Mouse (Mus musculus) right cerebral cortex, postnatal 36 days (tissue): ENCODE data around the gene Arrdc1.

ENCODE experiments used
- DNase-seq, 2 experiments: peaks; one replicate each; pipeline ENCODE4 v3.0.0; 2022; ENCODE audit warnings: low spot score in 2 of 2, mixed read lengths in 1 of 2

The Arrdc1 gene

DNA sequence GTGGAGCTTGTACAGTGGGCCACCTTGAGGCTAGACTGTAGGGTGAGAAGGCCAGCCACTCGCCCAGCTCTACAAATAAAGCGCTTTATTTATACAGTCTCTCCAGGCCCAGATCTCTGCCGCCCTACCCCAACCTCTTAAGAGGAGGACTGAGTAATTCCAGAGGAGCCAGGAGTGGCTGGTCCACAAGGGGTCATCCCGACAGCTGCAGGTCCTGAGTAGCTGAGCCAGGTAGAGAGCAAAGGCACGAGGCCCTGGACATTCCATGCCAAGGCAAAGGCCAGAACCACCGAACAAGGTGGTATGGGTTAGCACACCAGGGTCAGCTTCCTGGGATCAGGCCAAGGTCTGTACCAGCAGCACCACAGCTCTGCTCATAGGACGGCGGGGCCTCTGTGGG is 9.8 kb downstream of the Arrdc1 start:
- no peak for DNase-seq

DNA sequence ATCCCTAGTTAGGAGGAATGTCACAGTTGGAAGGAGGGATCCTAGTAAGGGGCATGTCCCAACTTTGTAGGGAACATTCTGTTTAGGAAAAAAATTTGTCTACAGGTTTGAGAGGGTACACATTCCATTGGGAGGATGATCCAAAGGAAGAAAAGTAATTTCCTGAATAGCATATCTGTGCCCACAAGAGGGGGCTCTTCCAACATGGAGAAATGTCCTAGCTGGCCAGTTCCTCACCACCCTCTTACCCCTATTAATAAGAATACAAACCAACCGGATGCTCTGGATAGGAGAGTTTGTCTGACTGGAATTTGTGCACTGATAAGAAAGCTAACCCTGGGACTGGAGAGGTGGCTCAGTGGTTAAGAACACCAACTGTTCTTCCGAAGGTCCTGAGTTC is 11.5 kb downstream of the Arrdc1 start:
- no peak for DNase-seq

DNA sequence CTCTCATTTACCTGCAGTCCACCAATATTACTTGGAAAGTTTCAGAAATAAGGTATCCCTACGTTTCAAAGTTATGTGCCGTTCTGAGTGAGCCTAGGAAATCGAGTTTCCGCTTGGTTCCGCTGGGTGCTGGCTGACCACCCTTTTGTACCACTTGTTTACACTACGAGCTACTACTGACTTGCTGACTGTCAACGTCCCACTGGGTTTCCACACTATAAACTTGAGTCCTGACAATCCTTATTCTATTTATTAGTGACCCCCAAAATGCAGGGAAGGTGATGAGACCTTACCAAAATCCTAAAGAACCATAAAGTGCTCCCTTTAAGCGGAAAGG is 15.2 kb downstream of the Arrdc1 start:
- no peak for DNase-seq

DNA sequence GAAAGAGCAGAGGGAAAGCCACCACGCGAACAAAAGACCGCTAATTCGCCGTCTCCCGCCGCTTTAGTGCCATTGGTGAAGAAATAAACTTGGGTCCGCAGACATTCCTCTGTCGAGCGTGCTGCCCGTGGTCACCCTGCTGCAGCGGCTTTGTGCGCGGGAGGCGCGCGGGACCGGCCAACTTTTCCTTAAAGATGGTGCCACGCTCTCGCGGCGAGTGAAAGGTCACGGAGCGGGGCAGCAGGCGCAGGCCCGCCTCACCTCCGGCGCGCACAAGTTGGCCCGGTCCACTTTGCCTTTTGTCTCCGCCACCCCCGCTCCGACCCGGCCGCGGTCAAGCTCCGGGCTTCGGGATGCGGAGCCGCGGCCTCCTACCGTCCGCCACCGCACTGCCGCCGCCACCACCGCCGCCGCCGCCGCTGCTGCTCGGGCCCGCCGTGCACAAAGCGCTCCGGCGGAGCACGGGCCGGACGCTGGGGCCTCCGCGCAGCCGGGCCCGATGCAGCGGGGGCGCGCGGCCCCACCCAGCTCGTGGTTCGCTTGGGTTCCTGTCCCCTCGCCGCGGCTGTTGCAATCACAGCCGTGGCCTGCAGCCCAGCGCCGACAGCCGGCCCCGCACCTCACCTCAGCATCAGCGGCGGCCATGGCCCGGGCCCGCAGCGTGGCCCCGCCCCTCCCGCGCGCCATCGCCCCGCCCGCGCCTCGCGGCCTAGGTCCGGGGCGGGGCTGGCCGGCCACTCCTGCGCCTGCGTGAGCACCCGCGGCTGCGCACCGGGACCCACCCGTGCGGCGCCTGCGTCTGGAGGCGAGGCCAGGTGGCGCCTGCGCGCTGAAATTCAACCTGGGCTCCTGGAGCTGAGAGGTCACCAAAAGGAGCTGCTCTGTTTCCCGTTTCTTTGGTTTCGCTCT is 15.9 kb downstream of the Arrdc1 start, which contains the start of gene Ehmt1:
Gene Ehmt1 (minus strand): TSS at position 685 of the 909 bp plus-strand sequence.
- DNase-seq = peak; percentile 90 to 93

DNA sequence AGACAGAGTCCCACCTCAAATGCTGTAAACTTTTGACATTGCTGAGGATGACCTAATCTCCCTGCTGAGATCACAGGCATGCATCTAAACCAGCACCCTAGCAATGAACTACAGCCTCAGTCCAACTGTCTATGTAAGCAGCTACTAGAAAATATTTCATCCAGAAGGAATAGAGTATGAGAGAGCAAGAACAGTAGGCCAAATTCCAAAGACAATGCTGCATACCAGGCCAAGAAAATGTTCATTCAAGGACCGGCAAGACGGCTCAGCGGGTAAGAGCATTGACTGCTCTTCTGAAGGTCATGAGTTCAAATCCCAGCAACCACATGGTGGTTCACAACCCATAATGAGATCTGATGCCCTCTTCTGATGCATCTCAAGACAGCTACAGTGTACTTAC is 20.3 kb downstream of the Arrdc1 start:
- no peak for DNase-seq

DNA sequence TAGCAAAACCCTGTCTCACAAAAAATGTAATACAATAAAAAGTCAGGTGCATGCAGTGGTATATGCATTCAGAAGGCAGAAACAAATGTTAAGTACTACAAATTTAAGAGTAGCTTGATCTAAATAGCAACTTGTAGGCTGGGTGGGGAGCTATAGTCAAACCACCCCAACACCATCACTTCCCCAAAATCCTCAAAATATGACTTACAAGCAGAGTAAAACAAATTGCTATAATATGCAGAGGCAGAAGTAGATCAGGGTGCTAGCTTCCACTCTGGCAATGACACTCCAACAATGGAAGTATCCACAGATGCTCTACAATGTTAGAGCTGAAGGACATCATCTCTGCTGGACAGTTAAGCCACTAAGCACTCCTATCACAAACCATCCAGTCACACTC is 22.5 kb downstream of the Arrdc1 start:
- DNase-seq = no peak

DNA sequence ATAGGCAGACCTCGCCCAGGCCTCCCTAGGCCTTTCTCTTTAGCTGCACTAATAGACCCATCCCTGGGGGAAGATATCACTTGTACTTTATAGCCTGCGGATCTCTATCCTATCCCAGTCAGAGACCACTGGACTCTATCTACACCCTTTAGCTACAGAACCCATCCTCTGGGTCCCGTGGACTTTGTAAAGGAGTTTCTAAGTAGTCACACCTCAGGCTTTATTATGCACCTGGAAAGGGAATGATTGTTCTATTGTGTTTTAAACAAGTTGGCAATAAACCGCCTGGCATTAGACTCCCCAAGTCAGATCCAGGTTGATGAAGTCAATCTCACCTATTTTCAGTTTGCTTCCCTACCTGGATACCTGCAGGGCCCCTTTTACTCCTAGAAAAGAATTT is 22.9 kb downstream of the Arrdc1 start:
- DNase-seq = no peak

DNA sequence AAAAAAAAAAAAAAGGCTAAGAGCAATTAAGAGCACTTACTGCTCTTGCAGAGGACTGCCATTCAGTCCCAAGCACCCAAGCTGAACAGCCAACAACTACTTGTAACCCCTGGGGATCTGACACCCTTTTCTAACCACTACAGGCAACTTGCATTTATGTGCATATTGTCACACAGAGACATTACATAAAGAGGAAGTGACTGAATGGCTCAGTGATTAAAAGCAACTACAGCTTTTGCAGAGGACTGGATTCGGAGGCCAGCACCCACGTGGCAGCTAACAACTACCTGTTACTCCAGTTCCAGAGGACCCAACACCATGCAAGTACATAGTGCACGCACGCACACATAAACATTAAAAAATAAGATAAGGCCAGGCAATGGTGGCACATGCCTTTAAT is 24.6 kb downstream of the Arrdc1 start:
- no peak for DNase-seq

DNA sequence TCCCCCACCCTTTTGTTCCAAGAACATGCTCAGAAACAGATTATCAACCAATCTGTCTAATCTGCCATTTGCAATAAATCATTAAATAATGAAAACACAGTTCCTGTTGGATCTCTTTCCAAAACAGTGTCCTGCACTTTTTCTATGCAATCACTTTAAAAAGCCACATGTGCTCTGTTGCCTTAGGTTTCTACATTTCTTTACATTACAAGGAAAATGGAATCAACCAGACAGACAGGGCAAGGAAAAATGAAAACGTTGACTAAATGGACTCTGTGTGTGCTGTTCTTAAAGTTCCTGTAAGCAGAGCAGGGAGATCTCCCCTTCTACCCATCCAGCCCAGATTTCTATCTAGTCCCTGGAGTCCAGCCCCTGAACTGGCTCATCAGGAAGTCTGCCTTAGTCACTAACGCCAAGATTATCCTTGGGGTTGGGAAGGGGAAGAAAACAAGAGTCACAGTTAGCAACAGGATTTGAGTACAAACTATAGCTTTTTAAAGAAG is 29.3 kb downstream of the Arrdc1 start:
- no peak for DNase-seq

DNA sequence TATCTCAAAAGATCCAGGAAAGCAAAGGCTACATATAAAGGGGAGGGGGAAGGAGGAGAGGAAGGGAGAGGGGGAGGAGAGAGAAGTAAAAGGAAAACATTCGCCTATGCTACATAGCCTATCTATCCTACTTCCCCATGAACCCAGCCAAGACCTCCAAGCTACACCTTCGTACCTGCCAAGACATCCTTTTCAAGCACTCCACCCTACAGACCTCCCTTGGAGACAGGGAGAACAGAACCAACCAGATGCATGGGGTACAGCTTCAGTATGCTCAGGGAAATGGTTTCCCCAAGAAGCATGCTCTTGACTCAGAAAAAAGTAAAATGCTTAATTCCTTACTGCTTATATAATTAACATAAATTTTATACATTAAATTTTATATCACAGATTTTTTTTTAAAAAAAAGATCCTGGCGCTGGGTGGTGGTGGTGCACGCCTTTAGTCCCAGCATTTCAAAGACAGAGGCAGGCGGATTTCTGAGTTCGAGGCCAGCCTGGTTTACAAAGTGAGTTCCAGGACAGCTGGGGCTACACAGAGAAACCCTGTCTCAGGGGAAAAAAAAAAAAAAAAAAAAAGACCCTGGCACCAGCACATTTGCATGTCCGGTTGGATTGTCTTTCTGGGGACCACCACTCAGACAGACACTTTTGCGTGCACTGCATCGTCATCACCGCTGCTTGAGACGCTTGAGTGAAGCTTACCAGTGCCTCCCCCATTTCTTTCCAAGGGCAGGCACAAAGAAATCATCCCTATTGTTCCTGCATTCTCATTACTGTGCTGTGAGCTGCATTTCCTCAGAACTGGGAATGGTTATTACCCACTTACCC is 30.0 kb downstream of the Arrdc1 start:
- DNase-seq = no peak

DNA sequence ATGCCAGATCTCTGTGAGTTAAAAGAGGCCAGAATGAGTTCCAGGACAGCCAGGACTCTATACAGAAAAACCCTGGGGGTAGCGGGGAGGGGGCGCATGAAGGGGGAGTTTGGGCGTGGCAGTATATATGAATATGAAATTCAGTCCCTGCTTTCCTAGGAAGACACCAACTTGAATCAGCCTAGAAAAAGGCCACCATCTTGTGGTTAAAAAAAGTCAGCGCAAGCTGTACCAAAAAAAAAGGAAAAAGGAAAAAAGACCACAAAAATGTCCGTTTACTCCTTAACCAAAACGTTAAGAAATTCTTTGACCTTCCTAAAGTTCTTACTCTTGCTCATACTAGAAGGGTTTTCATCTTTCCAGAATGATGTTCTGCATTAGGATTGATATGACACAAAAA is 32.1 kb downstream of the Arrdc1 start:
- no peak for DNase-seq

DNA sequence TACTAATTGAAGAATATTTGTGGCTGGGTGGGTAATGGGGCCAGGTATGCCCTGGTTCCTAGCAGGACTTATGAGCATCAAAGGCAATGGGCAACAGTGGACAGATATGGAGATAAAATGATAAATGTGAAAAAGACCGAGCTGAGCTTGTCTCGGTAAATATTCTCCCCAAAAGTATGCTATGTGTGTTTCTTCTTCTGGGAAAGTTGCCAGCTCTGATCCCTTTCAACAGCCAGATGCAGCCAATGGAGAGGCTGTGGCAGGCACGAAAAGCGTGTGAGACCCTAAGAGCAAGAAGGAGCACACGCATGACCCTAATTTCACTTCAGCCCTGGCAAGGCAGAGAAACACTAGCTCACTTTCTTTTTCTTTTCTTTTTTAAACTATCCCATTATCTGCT is 34.0 kb downstream of the Arrdc1 start:
- peak in 1 of 2 experiments; percentile 12 for DNase-seq

DNA sequence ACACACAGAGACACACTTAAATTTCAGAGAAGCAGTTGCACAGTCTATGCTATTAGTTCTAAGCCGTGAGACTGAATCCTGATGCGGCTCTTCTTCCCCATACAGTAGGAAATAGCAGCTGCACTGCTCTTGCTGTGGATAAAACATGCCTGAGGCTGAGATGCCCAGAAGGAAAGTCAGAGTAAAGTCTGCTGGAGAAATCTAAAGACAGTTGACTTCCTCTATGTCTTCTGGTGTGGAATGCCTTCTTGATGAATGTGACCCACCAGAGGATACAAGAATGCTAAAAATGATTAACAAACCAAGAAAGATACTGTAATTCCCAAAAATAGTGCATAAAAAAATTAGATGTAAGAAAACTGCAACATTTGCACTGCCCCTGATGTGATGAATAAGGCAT is 35.8 kb downstream of the Arrdc1 start:
- no peak for DNase-seq

DNA sequence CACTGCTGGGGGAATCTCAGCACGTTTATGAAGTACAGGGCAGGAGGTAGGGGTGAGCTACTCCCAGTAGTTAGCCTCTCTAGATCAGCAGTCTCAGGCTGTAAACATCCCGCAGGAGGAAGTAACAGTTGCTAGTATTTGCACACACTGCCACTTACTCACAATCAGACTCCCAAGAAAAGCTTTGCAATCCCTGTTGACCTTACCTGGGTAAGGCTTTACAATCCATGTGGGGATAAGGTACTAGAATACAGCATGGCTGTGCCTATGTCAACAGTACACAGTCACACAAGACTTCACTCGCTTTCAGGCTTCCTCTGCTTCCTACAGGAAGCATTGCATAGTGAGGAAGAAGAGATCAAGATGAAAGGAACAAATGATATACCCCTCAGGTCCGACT is 38.3 kb downstream of the Arrdc1 start:
- no peak for DNase-seq

DNA sequence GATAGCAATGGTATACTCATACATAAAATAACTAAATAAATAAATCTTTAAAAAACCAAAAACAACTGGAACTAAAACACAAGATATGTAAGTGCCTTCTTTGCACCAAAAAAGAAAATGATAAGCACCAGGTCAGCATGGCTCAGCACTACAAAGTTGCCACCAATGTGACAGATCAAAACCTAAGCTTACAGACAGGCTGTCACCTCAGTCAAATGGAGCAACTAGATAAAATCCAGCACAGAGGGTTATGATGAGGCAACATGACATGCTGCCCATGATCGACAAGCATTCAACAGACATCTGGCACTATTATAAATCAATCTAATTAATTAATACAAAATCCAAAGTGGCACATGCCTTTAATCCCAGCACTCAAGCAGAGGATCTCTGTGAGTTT is 40.8 kb downstream of the Arrdc1 start:
- DNase-seq = no peak

DNA sequence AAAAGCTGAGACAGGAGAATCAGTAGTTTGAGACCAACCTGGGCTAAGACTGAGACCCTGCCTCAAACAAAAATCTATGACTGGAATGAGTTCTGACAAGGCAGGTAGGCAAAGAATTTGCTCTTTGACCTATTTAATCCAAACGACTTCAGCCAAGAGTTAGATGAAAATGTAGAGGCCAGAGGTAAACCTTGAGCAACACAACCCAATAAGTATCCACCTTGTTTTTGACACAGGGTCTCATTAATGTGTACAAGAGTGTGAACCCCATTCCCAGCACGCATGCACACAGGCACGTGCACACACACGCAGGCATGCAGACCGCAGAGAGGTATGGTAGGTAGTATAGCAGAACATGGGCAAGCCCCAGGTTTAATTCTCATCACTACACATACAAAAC is 42.7 kb downstream of the Arrdc1 start:
- no peak for DNase-seq

DNA sequence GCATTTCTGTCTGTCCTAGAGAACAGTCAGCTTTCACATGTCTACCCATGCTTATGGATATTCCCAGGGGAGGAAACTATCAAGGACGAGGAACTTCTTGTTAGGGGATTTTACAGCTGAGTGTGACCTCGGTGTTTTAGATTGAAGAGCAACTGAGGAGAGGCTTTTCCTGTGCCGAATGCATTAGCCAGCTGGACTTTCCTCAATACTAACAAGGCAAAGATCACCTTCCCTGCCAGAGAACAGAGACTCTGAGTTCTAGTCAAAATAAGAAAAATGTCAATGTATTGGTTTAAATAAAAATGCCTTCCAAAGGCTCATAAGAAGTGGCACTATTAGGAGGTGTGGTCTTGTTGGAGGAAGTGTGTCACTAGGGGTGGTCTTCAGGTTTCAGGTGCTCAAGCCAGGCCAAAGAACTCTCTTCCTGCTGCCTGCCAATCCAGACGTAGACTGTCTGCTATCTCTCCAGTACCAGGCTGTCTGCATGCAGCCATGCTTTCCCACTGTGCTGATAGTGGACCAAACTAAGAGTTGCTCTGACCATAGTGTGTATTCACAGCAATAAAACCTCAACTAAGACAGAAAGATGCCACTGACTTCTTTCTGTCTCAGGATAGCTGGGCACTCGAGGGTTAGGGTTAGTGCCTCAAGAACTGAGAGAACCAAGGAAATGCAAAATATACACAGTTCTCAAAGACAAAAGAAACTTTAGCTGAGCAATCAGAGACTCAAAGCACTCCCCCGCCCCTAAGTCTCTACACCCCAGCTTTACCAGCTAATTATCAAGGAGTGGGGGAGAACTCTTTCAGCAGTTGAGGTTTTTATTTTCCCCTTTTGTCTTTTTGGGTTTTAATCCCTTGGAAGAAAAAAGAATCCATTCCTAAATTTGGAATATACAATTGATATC is 44.3 kb downstream of the Arrdc1 start:
- DNase-seq = no peak

DNA sequence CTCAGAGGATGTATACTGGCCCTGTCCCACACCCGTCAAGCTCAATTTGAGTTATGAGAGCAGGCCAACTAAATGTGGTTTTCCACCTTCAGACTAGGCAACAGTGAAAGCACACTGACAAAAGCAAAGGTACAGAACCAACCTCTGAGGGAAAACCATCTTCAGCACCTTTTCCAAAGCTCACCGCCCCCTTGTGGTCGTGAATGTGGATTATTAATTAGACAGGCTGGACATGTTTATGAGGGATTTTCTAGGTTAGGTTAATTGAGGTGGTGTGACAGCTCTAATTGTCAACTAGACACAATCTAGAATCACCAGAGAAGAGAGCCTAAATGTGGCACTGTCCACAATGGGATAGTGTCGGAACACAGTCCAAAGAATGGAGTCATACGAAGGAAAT is 46.2 kb downstream of the Arrdc1 start:
- DNase-seq = no peak

DNA sequence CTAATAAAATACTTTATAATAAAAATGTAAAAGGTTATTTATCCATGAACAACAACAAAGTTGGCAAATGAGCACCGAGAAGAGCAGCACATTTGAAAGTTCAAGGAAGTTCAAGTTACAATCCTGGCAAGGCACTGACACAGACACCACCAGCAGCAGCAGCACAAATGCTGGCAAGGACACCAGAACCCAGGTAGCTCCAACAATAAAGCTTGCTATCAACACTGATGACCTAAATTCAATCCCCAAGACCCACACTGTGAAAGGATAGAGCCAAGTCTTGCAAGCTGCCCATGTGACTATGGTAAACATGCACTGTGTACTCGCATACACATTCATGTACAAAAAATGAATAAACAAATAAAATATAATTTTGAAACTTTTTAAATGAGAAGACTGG is 54.4 kb downstream of the Arrdc1 start:
- DNase-seq = no peak
